Mouse (Mus musculus) skeletal muscle tissue, adult 2 months (tissue): ENCODE measurements at regions not wholly inside any gene's neighbourhood (a gene's known extent, or its start where the extent isn't known, plus 50 kb on each side); places are given as distances from the start of the nearest gene placed in this dataset.

ENCODE experiments used
- DNase-seq: peaks from one replicate; pipeline ENCODE4 v3.0.0-alpha.2; 2012; ENCODE audit warnings: low read depth, low spot score

- DNase-seq, result no peak
Measured at GRCm38 (mm10) chr5:148454200-148454599, 54.5 kb upstream of the Slc7a1 start.

GRCm38 (mm10) chr5:148453776-148454175, 54.1 kb upstream of the Slc7a1 start:
- DNase-seq, result no peak

DNA sequence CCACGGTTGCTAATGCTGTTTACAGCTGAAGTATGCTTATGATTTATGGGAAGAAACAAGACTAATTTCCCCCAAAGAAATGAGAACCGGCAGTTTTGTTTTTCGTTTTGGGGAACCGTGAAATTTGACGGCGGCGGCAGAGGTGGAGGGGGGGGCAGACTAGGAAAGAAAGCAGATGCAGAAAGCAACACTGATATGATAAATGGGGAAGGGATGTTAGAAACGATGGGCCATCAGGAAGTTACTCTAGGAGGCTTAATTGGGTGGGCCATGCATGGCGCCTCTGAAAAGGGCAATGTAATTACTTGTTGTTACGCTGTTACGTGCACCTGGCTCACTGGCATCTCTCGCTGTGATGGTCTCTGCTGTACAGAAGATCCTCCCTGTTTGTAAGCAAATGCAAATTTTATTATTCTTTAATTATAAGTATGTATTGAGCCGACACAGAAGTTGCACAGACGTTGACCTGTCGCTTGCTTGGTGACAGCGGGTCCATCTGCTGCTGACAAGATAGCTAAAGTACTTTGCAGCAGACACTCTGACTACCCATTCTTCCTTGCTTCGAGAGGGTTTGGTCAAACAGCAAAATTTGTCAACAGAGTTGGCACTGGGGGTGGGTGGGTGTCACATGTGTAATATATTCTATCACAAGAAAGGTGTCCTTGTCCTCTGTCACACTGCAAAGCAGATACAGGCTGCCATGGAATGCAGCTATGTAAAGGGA, 53.4 kb upstream of the Slc7a1 start:
- no peak for DNase-seq

DNA sequence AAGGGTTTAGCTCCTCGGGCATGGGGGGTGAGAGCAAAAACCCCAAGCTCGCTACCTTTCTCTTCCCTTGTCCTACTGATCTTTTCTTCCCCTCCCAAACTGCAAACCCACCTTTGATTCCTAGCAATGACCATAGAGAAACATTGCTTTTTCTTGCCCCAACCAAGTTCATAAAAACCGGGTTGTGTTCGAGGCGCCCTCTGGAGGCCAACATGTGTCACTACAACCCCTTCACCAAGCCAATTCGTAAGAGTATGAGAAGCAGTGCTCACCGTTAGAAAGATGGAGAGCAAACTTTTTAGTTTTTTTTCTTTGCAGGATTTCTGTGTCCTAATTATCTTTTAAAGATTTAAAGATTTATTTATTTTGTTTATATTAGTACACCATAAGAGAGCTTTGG, 52.1 kb upstream of the Slc7a1 start:
- peak; percentile 14 for DNase-seq

- DNase-seq, result peak; percentile 47
Measured at GRCm38 (mm10) chr5:148450924-148451323, 51.2 kb upstream of the Slc7a1 start.
